Mouse (Mus musculus): ENCODE measurements around the gene Bsn. TPM values are rescaled to one million over a fixed set of nuclear protein-coding genes. Genes with fewer than 3 reads are reported as not detected.

Gene Bsn
- total and polyA plus RNA-seq, 2 experiments, result under 0.01 TPM

GRCm38 (mm10) chr9:108156786-108157185 lies 33.4 kb downstream of the Bsn start:
- Histone ChIP-seq H3K4me1 (ENCODE audit: control insufficient read depth, insufficient read depth, low read length) (no peaks in the 10 kb centered on the region), H3K79me2 (ENCODE audit: control insufficient read depth, insufficient read depth, low read length) (no peaks in the 10 kb centered on the region), H3K4me3 (ENCODE audit: insufficient read depth, low read depth, low read length) (no peak overlapping the region), H3K9ac (ENCODE audit: low read depth, low read length) (no peak overlapping the region), H3K27ac (replicated peaks; ENCODE audit: insufficient read depth, low read depth, low read length) (no peak overlapping the region), H3K36me3 (ENCODE audit: control insufficient read depth, insufficient read depth, low read length) (no peaks in the 10 kb centered on the region), H3K27me3 (ENCODE audit: control insufficient read depth, insufficient read depth, low read length) (no peaks in the 10 kb centered on the region)
- WGBS, result 81% methylated on average over 5 of the region's 5 CpGs
- DNase-seq (ENCODE audit: extremely low read depth, low read depth, low spot score), result no peak
- TF ChIP-seq POLR2A (IDR thresholded peaks at IDR 0.05; ENCODE audit: extremely low read depth, insufficient read depth, low read length) (no peak), CTCF (IDR thresholded peaks at IDR 0.05; ENCODE audit: low read depth, low read length) (no peak)

GRCm38 (mm10) chr9:108154814-108155213 lies 35.4 kb downstream of the Bsn start:
- Histone ChIP-seq H3K4me3 (ENCODE audit: insufficient read depth, low read depth, low read length) (no peak overlapping the region), H3K27ac (replicated peaks; ENCODE audit: insufficient read depth, low read depth, low read length) (no peak overlapping the region), H3K36me3 (ENCODE audit: control insufficient read depth, insufficient read depth, low read length) (no peaks in the 10 kb centered on the region), H3K4me1 (ENCODE audit: control insufficient read depth, insufficient read depth, low read length) (no peaks in the 10 kb centered on the region), H3K27me3 (ENCODE audit: control insufficient read depth, insufficient read depth, low read length) (no peaks in the 10 kb centered on the region), H3K9ac (ENCODE audit: low read depth, low read length) (no peak overlapping the region), H3K79me2 (ENCODE audit: control insufficient read depth, insufficient read depth, low read length) (no peaks in the 10 kb centered on the region)
- TF ChIP-seq CTCF (IDR thresholded peaks at IDR 0.05; ENCODE audit: low read depth, low read length) (no peak), POLR2A (IDR thresholded peaks at IDR 0.05; ENCODE audit: extremely low read depth, insufficient read depth, low read length) (no peak)
- 89% methylated on average over 12 of the region's 12 CpGs for whole genome bisulfite sequencing
- no peak for DNase-seq (ENCODE audit: extremely low read depth, low read depth, low spot score)

- TF ChIP-seq POLR2A (IDR thresholded peaks at IDR 0.05; ENCODE audit: extremely low read depth, insufficient read depth, low read length) (no peak), CTCF (IDR thresholded peaks at IDR 0.05; ENCODE audit: low read depth, low read length) (no peak)
- no peak overlapping the region for H3K9ac ChIP-seq (ENCODE audit: low read depth, low read length)
- no peaks in the 10 kb centered on the region for H3K27me3 ChIP-seq (ENCODE audit: control insufficient read depth, insufficient read depth, low read length)
- H3K79me2 ChIP-seq (ENCODE audit: control insufficient read depth, insufficient read depth, low read length), result no peaks in the 10 kb centered on the region
- WGBS, result 86% methylated on average over 12 of the region's 12 CpGs
- H3K36me3 ChIP-seq (ENCODE audit: control insufficient read depth, insufficient read depth, low read length), result no peaks in the 10 kb centered on the region
- DNase-seq (ENCODE audit: extremely low read depth, low read depth, low spot score), result no peak
- H3K4me3 ChIP-seq (ENCODE audit: insufficient read depth, low read depth, low read length), result no peak overlapping the region
- H3K27ac ChIP-seq (replicated peaks; ENCODE audit: insufficient read depth, low read depth, low read length), result no peak overlapping the region
- no peaks in the 10 kb centered on the region for H3K4me1 ChIP-seq (ENCODE audit: control insufficient read depth, insufficient read depth, low read length)
These were observed 36.4 kb downstream of the Bsn start for GRCm38 (mm10) chr9:108153516-108154448.

GRCm38 (mm10) chr9:108150486-108150885 lies 39.7 kb downstream of the Bsn start:
- no peak for DNase-seq (ENCODE audit: extremely low read depth, low read depth, low spot score)
- TF ChIP-seq POLR2A (IDR thresholded peaks at IDR 0.05; ENCODE audit: extremely low read depth, insufficient read depth, low read length), result no peak
- TF ChIP-seq CTCF (IDR thresholded peaks at IDR 0.05; ENCODE audit: low read depth, low read length), result no peak
- 55% methylated on average over 1 of the region's 1 CpGs for WGBS

GRCm38 (mm10) chr9:108149817-108150216 lies 40.4 kb downstream of the Bsn start:
- no peak overlapping the region for H3K4me3 ChIP-seq (ENCODE audit: insufficient read depth, low read depth, low read length)
- no peaks in the 10 kb centered on the region for H3K4me1 ChIP-seq (ENCODE audit: control insufficient read depth, insufficient read depth, low read length)
- 68% methylated on average over 4 of the region's 4 CpGs for WGBS
- no peak overlapping the region for H3K27ac ChIP-seq (replicated peaks; ENCODE audit: insufficient read depth, low read depth, low read length)
- H3K79me2 ChIP-seq (ENCODE audit: control insufficient read depth, insufficient read depth, low read length), result no peaks in the 10 kb centered on the region
- H3K27me3 ChIP-seq (ENCODE audit: control insufficient read depth, insufficient read depth, low read length), result no peaks in the 10 kb centered on the region
- H3K36me3 ChIP-seq (ENCODE audit: control insufficient read depth, insufficient read depth, low read length), result no peaks in the 10 kb centered on the region
- TF ChIP-seq POLR2A (IDR thresholded peaks at IDR 0.05; ENCODE audit: extremely low read depth, insufficient read depth, low read length) (no peak), CTCF (IDR thresholded peaks at IDR 0.05; ENCODE audit: low read depth, low read length) (no peak)
- no peak overlapping the region for H3K9ac ChIP-seq (ENCODE audit: low read depth, low read length)
- DNase-seq (ENCODE audit: extremely low read depth, low read depth, low spot score), result no peak

More at GRCm38 (mm10) chr9:108150486-108150885, 39.7 kb downstream of the Bsn start:
- Histone ChIP-seq H3K9ac (ENCODE audit: low read depth, low read length) (no peak overlapping the region), H3K79me2 (ENCODE audit: control insufficient read depth, insufficient read depth, low read length) (no peaks in the 10 kb centered on the region), H3K27me3 (ENCODE audit: control insufficient read depth, insufficient read depth, low read length) (no peaks in the 10 kb centered on the region), H3K27ac (replicated peaks; ENCODE audit: insufficient read depth, low read depth, low read length) (no peak overlapping the region), H3K36me3 (ENCODE audit: control insufficient read depth, insufficient read depth, low read length) (no peaks in the 10 kb centered on the region), H3K4me1 (ENCODE audit: control insufficient read depth, insufficient read depth, low read length) (no peaks in the 10 kb centered on the region), H3K4me3 (ENCODE audit: insufficient read depth, low read depth, low read length) (no peak overlapping the region)

- Histone ChIP-seq H3K4me1 (ENCODE audit: control insufficient read depth, insufficient read depth, low read length) (no peaks in the 10 kb centered on the region), H3K79me2 (ENCODE audit: control insufficient read depth, insufficient read depth, low read length) (no peaks in the 10 kb centered on the region), H3K27ac (replicated peaks; ENCODE audit: insufficient read depth, low read depth, low read length) (no peak overlapping the region), H3K27me3 (ENCODE audit: control insufficient read depth, insufficient read depth, low read length) (no peaks in the 10 kb centered on the region), H3K4me3 (ENCODE audit: insufficient read depth, low read depth, low read length) (no peak overlapping the region), H3K9ac (ENCODE audit: low read depth, low read length) (no peak overlapping the region), H3K36me3 (ENCODE audit: control insufficient read depth, insufficient read depth, low read length) (no peaks in the 10 kb centered on the region)
- DNase-seq (ENCODE audit: extremely low read depth, low read depth, low spot score), result no peak
- TF ChIP-seq CTCF (IDR thresholded peaks at IDR 0.05; ENCODE audit: low read depth, low read length) (no peak), POLR2A (IDR thresholded peaks at IDR 0.05; ENCODE audit: extremely low read depth, insufficient read depth, low read length) (no peak)
- 89% methylated on average over 5 of the region's 5 CpGs for WGBS
These were observed 42.6 kb downstream of the Bsn start for GRCm38 (mm10) chr9:108147606-108148005.
